Mouse (Mus musculus) megakaryocyte, embryonic 14.5 days (primary cell): ENCODE data around the gene 1700067P10Rik. TPM values are rescaled to one million over a fixed set of nuclear protein-coding genes. Genes with fewer than 3 reads are reported as not detected.
A peak's percentile ranks its signal among the peaks of the same experiment; 100 is the strongest.

Source experiments
- H3K27me3 ChIP-seq: replicated peaks from 2 replicates; pipeline ENCODE3; 2012; ENCODE audit warnings: inconsistent platforms
- H3K36me3 ChIP-seq: replicated peaks from 2 replicates; pipeline ENCODE3; 2012; ENCODE audit warnings: low read length, inconsistent platforms, mixed read lengths
- H3K4me1 ChIP-seq: 2 replicates; pipeline ENCODE4 v1.6.1; 2012; ENCODE audit warnings: inconsistent platforms
- H3K4me3 ChIP-seq: replicated peaks from 2 replicates; pipeline ENCODE3; 2012; ENCODE audit warnings: moderate library complexity, mild to moderate bottlenecking, inconsistent platforms
- H3K9me3 ChIP-seq: 2 replicates; pipeline ENCODE4 v1.6.1; 2012; ENCODE audit warnings: inconsistent platforms
- FLI1 ChIP-seq: IDR thresholded peaks from 2 replicates; pipeline ENCODE4 v1.6.1; 2012; ENCODE audit warnings: low read length, inconsistent platforms, mixed read lengths
- GATA1 ChIP-seq: IDR thresholded peaks from 3 replicates; pipeline ENCODE4 v1.6.1; 2012; ENCODE audit warnings: mixed read lengths, low read length, inconsistent platforms, borderline replicate concordance
- polyA plus RNA-seq: library from polyadenylated mRNA; stranded (reverse); fragments of >175 nt; gene quantifications from 2 replicates; pipeline ENCODE4 v1.2.3, GENCODE M21; 2012; ENCODE audit warnings: low replicate concordance; ENCODE audit not compliant: insufficient read depth

The 1700067P10Rik gene
- polyA plus RNA-seq, 1 experiment: not detected

DNA sequence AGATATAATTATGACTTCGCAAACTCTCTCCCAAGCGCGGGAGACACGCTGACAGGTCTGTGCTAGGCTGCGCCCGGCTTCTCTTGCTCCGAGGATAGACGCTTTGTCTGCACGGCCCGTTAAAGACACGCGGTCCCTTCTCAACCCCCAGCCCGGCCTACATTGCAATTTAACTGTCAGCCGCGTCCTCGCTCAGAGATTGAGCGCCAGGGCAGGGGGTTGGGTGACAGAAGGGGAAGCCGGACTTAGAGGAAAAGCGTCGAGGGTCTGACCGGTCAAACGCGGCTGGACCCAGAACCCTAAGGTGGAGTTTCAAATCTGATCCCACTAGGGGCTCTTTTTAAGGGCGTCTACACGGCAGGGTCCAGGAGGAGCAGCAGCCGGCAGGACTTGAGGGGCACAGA is 6.6 kb downstream of the 1700067P10Rik start:
- peaks cover 37% of the 10 kb centered on the region for H3K4me1 ChIP-seq
- H3K36me3 ChIP-seq: no peaks in the 10 kb centered on the region
- TF ChIP-seq GATA1: no peak
- no peak for TF ChIP-seq FLI1
- H3K9me3 ChIP-seq: peaks cover 22% of the 10 kb centered on the region
- peaks cover 87% of the 10 kb centered on the region for H3K27me3 ChIP-seq
- H3K4me3 ChIP-seq: no peak overlapping the region

DNA sequence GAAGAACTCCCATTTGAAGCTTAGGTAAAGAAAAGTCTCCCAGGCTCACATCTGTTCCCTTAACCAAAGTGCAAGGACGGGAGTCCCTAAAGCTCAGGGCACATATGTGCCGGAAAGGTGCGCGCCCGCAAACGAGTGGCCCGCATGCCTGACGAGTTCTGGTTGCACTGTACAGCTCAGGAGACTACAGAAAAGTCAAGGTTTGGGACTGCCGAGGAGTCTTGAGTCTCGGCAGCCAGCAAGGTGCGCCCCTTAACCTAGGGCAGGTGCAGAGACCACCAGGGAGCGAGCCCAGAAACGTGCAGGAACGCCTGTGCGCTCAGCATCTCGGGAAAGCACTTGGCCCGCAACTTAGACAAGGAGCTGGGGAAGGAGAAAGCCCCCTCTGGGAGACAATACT is 7.2 kb downstream of the 1700067P10Rik start:
- no peak overlapping the region for H3K4me3 ChIP-seq
- peaks cover 22% of the 10 kb centered on the region for H3K9me3 ChIP-seq
- TF ChIP-seq FLI1: no peak
- peaks cover 82% of the 10 kb centered on the region for H3K27me3 ChIP-seq
- peaks cover 42% of the 10 kb centered on the region for H3K4me1 ChIP-seq
- no peaks in the 10 kb centered on the region for H3K36me3 ChIP-seq

DNA sequence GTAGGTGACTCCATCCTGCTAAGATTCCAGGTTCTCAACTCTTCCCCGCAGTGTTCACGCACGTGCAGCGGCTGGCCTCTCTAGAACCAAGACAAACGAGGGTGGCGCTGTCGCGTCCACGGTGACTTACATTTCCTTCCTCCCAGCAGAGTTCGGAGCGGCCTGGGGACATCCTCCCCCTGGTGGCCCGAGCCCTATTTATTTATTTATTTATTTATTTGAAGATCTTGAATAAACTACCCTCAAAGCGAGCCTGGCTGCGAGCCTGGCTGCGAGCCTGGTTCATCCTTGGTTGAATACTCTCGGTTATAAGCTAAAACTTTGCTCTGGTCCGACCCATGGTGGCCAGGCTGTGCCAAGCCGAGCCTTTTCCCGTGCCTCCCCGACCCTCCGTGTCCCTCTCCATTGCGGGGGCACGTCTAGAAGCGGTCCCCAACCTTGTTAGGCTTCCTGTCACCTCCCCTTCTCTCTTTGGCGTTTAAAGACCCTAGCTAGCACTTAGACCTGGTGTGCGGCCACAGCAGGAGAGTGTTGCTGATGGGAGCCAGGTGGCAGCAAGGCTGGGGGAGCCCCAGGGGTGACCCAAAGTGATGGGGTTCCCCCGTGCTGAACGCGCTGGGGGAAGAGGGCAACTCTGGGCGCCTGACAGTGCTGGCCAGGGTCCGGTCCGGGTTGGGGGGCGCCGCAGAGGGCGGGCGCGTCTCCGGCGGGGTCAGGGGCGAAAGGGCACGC is 8.1 kb downstream of the 1700067P10Rik start:
- peaks cover 22% of the 10 kb centered on the region for H3K9me3 ChIP-seq
- TF ChIP-seq FLI1 (no peak), GATA1 (no peak)
- H3K4me3 ChIP-seq: peak overlapping the region; percentile 85
- H3K36me3 ChIP-seq: no peaks in the 10 kb centered on the region
- H3K4me1 ChIP-seq: peaks cover 42% of the 10 kb centered on the region
- H3K27me3 ChIP-seq: peaks cover 80% of the 10 kb centered on the region

DNA sequence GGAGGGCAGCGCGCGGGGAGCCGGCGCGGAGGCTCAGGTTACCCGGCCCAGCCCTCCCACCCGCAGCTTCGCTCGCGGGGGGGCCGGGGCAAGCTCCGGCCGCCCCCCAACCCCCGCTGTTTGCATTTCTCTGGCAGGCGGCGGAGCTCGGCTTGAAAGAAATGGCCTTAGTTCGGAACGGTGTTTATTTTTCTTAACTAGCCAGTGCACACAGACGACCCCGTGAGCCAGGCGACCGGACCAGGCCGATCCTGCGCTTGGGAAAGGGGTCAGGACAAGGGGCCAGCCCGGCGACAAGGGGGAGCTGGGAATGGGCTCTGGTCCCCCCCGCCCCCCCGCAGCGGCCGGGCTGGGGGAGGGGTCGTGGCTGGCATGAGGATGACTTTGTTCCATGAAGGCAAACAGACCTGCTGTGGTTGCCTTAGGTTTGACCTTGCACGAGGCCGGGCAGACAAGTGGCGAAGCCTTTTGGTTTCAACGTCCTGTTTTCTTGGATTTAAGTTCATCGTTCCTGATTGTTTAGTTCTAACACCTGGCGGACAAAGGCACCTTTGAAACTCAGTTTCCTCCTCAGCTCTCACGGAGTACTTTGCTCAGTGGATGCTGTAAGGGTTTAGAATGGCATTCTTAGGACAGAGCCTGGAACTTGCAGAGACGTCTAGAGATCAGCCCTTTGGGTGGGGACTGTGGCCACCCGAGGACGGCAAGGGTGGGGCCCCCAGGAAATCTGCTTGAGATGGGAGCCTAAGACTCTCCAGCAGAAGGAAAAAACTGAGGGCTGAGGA is 8.8 kb downstream of the 1700067P10Rik start:
- TF ChIP-seq GATA1 (no peak), FLI1 (no peak)
- Histone ChIP-seq H3K36me3 (no peaks in the 10 kb centered on the region), H3K4me3 (peak overlapping the region; percentile 85), H3K4me1 (peaks cover 42% of the 10 kb centered on the region), H3K9me3 (peaks cover 22% of the 10 kb centered on the region), H3K27me3 (peaks cover 85% of the 10 kb centered on the region)

DNA sequence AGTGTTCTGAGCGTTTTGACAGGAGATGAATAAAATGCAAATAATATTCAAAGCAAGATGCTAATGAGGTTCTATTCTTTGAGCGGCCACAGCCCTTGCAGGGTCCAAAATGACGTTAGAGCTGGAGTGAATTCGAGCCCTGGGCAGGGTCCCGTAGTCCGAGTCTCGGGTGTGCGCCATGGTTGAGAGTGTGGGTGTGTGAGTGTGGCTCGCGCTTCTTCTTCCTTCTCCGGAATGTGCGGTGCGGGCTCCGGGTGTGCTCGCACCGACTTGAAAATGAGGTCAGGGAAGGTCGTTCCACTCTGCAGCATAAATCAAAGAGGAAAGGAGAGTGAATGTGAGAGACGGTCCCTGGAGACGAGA is 9.4 kb downstream of the 1700067P10Rik start:
- H3K9me3 ChIP-seq: peaks cover 17% of the 10 kb centered on the region
- H3K36me3 ChIP-seq: no peaks in the 10 kb centered on the region
- H3K4me1 ChIP-seq: peaks cover 42% of the 10 kb centered on the region
- H3K4me3 ChIP-seq: peak overlapping the region; percentile 78
- peaks cover 81% of the 10 kb centered on the region for H3K27me3 ChIP-seq
- no peak for TF ChIP-seq FLI1
- TF ChIP-seq GATA1: no peak

DNA sequence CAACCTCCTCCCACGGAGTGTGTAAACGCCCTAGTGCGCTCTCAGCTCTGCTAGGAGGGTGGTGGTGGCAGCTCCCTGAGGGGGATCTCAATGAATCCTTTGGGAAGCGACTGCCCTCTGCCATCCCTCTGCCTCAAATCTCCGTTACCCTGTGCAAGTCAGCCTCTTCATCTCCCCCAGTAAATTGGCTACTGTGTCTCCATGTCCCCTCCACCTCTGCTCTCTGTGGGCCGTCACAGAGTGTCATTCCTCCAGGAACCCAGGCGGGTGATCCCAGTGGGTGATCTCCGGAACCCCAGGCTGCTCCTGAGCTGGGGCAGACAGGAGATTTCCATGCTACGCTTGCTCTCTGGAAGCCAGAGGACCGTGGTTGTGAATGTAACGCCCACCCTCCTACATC is 10.2 kb downstream of the 1700067P10Rik start:
- Histone ChIP-seq H3K9me3 (peaks cover 9% of the 10 kb centered on the region; the same call in 1 of the 2 replicates), H3K4me1 (peaks cover 42% of the 10 kb centered on the region), H3K4me3 (no peak overlapping the region), H3K27me3 (peaks cover 75% of the 10 kb centered on the region), H3K36me3 (no peaks in the 10 kb centered on the region)
- TF ChIP-seq GATA1: no peak
- no peak for TF ChIP-seq FLI1

DNA sequence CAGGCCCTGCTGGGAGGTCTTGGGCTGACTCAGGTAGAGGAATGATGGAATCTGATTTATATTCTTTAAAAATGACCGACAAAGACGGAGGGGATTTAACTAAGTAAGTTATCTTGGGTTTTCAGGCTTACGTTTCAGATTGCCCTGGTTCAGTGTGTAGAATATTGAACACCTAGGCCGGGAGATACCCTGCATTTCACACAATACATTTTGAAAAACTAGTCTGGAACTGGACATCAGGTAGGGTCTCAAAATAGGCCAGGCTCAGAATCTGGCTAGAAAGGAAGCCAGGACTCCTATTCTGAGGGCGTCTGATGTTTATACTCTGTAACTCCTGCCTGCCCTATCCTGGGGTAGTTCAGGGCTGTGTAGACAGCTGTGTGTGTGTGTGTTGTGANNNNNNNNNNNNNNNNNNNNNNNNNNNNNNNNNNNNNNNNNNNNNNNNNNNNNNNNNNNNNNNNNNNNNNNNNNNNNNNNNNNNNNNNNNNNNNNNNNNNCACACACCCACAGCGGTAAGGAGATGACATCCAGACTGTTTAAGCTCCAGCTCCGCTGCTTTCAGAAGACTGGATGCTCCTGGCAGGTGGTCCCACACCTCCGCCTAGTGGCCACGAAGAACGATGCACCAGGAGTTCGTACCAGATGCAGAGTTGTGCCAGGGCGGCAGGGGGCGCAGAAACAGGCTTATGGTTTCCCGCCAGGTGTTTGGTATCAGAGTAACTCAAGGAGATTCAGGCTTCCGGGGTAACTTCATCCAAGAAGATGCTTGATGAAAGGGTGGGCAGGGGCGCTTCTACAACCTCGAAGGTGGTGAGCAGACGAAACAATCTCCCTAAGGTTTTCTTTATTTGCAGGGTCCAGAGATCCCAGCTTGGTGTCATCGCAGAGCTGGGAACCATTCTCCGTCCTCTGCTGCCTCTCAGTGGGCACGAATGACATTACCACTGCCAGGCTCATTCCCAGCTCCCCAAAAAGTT is 11.6 kb downstream of the 1700067P10Rik start:
- H3K27me3 ChIP-seq: peaks cover 69% of the 10 kb centered on the region
- H3K4me1 ChIP-seq: peaks cover 42% of the 10 kb centered on the region
- H3K4me3 ChIP-seq: peak overlapping the region; percentile 33

DNA sequence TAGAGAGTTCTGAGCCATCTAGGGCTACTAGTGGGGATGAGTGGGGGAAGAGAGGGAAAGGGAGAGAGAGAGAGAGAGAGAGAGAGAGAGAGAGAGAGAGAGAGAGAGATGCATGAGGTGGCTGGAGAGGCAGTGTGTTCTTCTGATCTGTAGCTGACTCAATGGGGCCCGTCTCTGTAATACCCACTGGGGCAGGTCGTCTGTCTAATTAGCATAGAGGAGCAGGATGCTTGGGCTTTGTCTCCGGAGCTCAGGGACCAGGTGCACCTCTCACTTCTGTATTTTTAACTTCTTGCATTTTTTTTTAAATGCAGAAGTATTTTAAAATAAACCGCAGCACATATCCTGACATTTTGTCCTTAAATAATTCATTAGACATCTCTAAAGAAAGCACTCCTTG is 18.2 kb downstream of the 1700067P10Rik start:
- no peak overlapping the region for H3K4me3 ChIP-seq
- no peaks in the 10 kb centered on the region for H3K9me3 ChIP-seq
- H3K27me3 ChIP-seq: peaks cover 44% of the 10 kb centered on the region
- no peaks in the 10 kb centered on the region for H3K36me3 ChIP-seq
- peaks cover 4% of the 10 kb centered on the region; the same call in 1 of the 2 replicates for H3K4me1 ChIP-seq
- TF ChIP-seq GATA1 (no peak), FLI1 (no peak)

More for the DNA sequence above, 11.6 kb downstream of the 1700067P10Rik start:
- H3K9me3 ChIP-seq: no peaks in the 10 kb centered on the region
- no peaks in the 10 kb centered on the region for H3K36me3 ChIP-seq
- TF ChIP-seq GATA1 (no peak), FLI1 (no peak)

DNA sequence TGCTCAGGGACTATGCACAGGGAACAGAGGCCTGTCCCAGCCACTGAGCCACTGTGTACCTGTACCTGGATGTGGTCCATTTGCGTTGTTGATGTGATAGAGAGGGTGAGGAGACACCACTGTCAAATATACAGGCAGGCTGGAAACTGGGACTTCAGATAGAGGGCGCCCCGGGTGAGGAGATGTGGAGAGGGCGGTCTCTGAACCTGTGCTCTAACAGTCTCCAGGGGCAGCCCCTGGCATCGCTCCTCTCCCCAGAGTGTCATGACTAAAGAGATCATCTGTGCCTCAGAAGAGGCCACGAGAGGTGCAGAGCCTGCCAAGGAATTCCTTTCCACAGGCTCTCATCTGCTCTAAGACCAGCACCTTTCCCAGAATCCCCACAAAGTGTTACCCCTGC is 18.7 kb downstream of the 1700067P10Rik start:
- H3K36me3 ChIP-seq: no peaks in the 10 kb centered on the region
- peaks cover 42% of the 10 kb centered on the region for H3K27me3 ChIP-seq
- peaks cover 4% of the 10 kb centered on the region; the same call in 1 of the 2 replicates for H3K4me1 ChIP-seq
- peaks cover 4% of the 10 kb centered on the region for H3K9me3 ChIP-seq
- TF ChIP-seq GATA1 (no peak), FLI1 (no peak)
- H3K4me3 ChIP-seq: no peak overlapping the region
